Mouse (Mus musculus): ENCODE results near the gene Cog2. TPM values are rescaled to one million over a fixed set of nuclear protein-coding genes. Genes with fewer than 3 reads are reported as not detected.

Cog2 gene
- total RNA-seq, 2 experiments from 2014 or later: 30.4 to 32.1 TPM

- intact Hi-C loops (cut with DNase I): no loop called here
- no peak for DNase-seq (ENCODE audit: low spot score in 2 of 2)
These were observed 35.6 kb downstream of the Cog2 start for GRCm38 (mm10) chr8:124556164-124556563.

GRCm38 (mm10) chr8:124556658-124557057 is 36.1 kb downstream of the Cog2 start:
- intact Hi-C loops (cut with DNase I): no loop called here

GRCm38 (mm10) chr8:124557476-124557875 is 36.9 kb downstream of the Cog2 start:
- intact Hi-C loops (cut with DNase I): no loop called here
- no peak for DNase-seq (ENCODE audit: low spot score in 2 of 2)

More at GRCm38 (mm10) chr8:124556658-124557057, 36.1 kb downstream of the Cog2 start:
- peak; percentile 51 to 79 for DNase-seq (ENCODE audit: low spot score in 2 of 2)

- intact Hi-C loops (cut with DNase I): no loop called here
- DNase-seq (ENCODE audit: low spot score in 2 of 2): no peak
These were observed 46.6 kb downstream of the Cog2 start for GRCm38 (mm10) chr8:124567126-124567525.

GRCm38 (mm10) chr8:124567584-124567983 is 47.0 kb downstream of the Cog2 start:
- intact Hi-C loops (cut with DNase I): no loop called here
- DNase-seq (ENCODE audit: low spot score in 2 of 2): no peak

GRCm38 (mm10) chr8:124569100-124569499 is 48.5 kb downstream of the Cog2 start:
- peak; percentile 45 to 70 for DNase-seq (ENCODE audit: low spot score in 2 of 2)
- intact Hi-C loops (cut with DNase I): no loop called here

GRCm38 (mm10) chr8:124569593-124569992 is 49.0 kb downstream of the Cog2 start, which contains the start of gene Agt:
TSS of gene Agt (minus strand) at chr8:124569706.
- intact Hi-C loops (cut with DNase I): no loop called here
- DNase-seq (ENCODE audit: low spot score in 2 of 2): peak in 1 of 2 experiments; percentile 52

GRCm38 (mm10) chr8:124571732-124572429 is 51.3 kb downstream of the Cog2 start:
- DNase-seq (ENCODE audit: low spot score in 2 of 2): no peak
- intact Hi-C loops (cut with DNase I): no loop called here

- no peak for DNase-seq (ENCODE audit: low spot score in 2 of 2)
- intact Hi-C loops (cut with DNase I): no loop called here
These were observed 51.8 kb downstream of the Cog2 start for GRCm38 (mm10) chr8:124572430-124572775.

- intact Hi-C loops (cut with DNase I): no loop called here
- peak; percentile 94 to 95 for DNase-seq (ENCODE audit: low spot score in 2 of 2)
These were observed 53.2 kb downstream of the Cog2 start for GRCm38 (mm10) chr8:124573552-124574340.

GRCm38 (mm10) chr8:124575811-124576210 is 55.2 kb downstream of the Cog2 start, which contains the start of gene Capn9:
TSS of gene Capn9 (plus strand) at chr8:124576111.
- intact Hi-C loops (cut with DNase I): no loop called here
- DNase-seq (ENCODE audit: low spot score in 2 of 2): no peak

GRCm38 (mm10) chr8:124576751-124577150 is 56.2 kb downstream of the Cog2 start:
- DNase-seq (ENCODE audit: low spot score in 2 of 2): no peak
- intact Hi-C loops (cut with DNase I): no loop called here

GRCm38 (mm10) chr8:124585718-124586425 is 65.3 kb downstream of the Cog2 start:
- intact Hi-C loops (cut with DNase I): no loop called here
- peak; percentile 15 to 54 for DNase-seq (ENCODE audit: low spot score in 2 of 2)

GRCm38 (mm10) chr8:124586556-124586955 is 66.0 kb downstream of the Cog2 start:
- no peak for DNase-seq (ENCODE audit: low spot score in 2 of 2)
- intact Hi-C loops (cut with DNase I): no loop called here

- intact Hi-C loops (cut with DNase I): no loop called here
These were observed 68.8 kb downstream of the Cog2 start for GRCm38 (mm10) chr8:124589393-124589792.

More at GRCm38 (mm10) chr8:124589393-124589792, 68.8 kb downstream of the Cog2 start:
- no peak for DNase-seq (ENCODE audit: low spot score in 2 of 2)

Other genes starting within 250 kb of the Cog2 start
- 100 to 1,000 TPM; 162 to 176 TPM for gene Pgbd5, start 81.1 kb upstream of the Cog2 start, total RNA-seq (2021)
- gene Agt, start 48.9 kb downstream of the Cog2 start, total RNA-seq (2021): 10 to 100 TPM; 13.3 to 20.7 TPM
- not detected for gene Capn9, start 55.3 kb downstream of the Cog2 start, total RNA-seq (2021)
- 10 to 100 TPM; 50.4 to 60.0 TPM for gene 2310022B05Rik, start 142.6 kb downstream of the Cog2 start, total RNA-seq (2021)
- 10 to 100 TPM; 50.6 TPM for gene Ttc13, start 201.2 kb downstream of the Cog2 start, total RNA-seq (2021)
- 10 to 100 TPM; 11.0 to 14.8 TPM for gene Arv1, start 201.4 kb downstream of the Cog2 start, total RNA-seq (2021)
- gene Fam89a, start 231.1 kb downstream of the Cog2 start, total RNA-seq (2021): under 1 TPM; 0.34 to 0.62 TPM